Mouse (Mus musculus): Measurements from ENCODE around the gene Utp4.
"Not testable (repeated sequence)": the region's sequence is repeated elsewhere in the genome, so short reads cannot be mapped to it uniquely, and the experiment has no call there.

The Utp4 gene

DNA sequence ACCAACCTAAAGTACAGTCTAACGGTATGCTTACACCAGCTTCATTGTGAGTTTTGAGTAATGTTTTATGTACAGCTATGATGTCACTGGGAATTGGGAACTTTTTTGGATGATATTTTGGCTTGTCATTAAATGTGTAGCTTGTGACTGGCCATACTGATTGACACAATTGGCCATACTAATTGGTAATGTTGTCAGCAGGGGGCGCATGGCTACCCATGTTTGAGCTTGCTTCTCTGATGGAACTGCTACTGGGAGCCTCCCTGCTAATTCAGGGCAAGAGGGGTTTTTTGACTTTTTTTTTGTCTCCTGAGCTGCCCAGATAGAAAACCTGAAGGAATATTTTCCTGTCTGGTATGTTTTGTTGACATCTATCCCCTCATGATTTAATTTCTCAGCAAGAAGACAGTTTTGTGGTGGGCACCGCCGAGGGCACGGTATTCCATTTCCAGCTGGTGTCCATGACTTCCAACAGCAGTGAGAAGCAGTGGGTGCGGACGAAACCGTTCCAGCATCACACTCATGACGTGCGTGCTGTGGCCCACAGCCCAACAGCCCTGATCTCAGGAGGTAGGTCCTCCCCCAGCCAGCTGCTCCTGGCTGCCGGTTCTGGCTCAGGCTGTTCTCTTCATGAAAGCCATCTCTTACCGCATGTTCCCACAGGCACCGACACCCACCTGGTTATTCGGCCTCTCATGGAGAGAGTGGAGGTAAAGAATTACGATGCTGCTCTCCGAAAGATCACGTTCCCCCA, 12.5 kb downstream of the Utp4 start:
- peak in 1 of 2 experiments; percentile 60 for DNase-seq (ENCODE audit: low spot score in 2 of 2)

DNA sequence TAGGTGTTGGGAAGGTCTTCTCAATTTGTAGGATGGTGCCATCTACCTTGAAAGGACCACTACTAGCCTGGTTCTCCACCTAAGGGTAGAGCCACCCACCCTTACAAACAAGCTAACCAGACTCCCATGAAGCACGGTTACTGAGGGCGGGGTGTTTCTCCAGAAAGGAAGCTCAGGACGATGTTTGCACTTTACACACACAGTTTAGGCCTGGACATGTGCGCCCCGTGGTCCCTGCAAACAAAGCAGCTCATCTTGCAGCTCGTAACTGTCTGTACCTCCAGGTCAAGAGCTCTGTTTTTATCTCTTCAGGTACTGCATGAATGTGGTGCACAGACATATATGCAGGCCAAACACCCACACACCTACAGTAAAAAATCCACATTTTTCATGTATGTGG, 13.2 kb downstream of the Utp4 start:
- no peak for DNase-seq (ENCODE audit: low spot score in 2 of 2)

DNA sequence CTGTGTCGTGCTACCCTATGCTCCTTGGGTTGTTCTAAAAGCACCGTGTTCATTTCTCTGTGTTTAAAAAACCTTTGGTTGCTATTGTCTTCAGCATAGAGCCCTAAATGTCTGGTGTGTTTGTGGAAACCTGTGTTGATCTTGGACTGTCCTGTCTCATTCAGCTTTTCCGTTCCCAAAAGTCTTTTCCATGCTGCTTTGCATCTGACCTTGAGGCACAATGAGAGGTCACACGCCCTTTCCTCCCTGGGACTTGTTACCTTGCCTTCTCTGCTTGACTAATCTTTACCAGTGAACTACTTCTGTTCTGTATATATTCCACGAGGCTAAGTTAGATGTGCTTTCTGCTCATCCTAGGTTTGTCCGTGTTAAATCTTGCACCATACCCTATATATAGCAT, 14.0 kb downstream of the Utp4 start:
- no peak for DNase-seq (ENCODE audit: low spot score in 2 of 2)

DNA sequence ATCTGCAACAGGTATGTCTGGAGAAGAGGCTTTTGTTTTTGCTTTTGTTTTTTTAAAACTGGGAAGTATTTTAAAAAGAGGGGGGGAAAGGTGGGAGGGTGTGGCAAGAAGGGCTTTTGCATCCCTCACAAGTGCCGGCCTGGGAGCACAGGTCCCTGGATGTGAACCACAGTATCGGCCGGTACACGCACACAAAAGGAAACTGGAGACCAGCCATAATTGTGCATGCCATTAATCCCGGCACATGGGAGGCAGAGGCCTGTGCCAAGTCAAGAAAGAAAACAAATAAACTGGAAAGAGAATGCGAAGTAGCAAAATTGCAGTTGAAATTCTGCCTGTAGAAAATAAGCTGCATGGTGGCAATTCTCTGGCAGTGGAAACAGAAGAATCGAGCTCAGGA, 14.9 kb downstream of the Utp4 start:
- no peak for DNase-seq (ENCODE audit: low spot score in 2 of 2)

DNA sequence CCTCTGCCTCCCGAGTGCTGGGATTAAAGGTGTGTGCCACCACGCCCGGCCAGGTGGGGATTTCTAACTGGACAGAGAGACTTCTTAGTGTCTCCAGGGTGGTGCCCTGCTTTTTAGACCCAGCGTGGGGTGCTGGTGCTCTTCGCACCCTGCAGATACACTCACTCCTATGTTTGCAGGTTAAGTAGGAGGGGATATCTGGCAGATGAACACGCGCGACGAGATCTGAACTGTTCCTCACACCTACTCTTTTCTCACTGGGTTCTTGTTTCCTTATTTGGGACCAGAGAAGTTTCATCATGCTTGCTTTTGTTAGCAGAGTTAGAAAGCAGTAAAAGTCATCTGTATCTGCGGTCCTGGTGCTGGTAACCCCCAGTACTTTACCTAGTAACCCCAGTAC, 20.2 kb downstream of the Utp4 start:
- no peak for DNase-seq (ENCODE audit: low spot score in 2 of 2)

DNA sequence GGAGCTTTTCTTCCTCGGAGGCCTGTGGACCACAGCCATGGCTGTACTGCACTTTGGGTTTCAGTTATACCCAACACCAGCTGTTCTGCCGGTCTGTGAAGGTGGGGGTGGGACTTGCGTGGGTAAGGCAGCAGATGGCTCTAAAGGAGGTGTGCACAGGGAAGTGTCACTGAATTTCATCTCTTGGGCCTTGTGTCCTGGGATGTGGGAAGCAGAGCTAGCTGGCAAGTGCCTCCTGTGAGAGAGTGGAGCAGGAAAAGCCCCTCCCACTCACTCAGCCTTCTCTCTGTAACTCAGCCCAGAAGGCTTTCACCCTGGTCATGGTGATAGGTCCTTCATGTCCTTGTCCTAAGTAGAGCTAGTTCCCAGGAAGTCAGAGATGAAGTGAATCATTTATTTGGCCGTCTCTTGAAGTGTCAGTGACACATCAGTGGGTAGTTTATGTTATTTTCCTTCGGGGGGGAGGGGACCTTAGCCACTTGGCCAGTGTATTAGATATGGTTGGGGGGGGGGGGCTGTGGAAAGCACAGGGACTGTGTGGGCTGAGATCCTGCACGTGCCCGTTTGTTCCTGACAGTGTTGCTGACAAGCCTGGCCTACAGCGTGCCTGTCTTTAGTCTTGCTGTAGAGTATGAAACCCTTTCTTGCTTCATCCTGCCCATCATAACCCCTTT, 26.4 kb downstream of the Utp4 start:
- peak; percentile 32 to 46 for DNase-seq (ENCODE audit: low spot score in 2 of 2)

DNA sequence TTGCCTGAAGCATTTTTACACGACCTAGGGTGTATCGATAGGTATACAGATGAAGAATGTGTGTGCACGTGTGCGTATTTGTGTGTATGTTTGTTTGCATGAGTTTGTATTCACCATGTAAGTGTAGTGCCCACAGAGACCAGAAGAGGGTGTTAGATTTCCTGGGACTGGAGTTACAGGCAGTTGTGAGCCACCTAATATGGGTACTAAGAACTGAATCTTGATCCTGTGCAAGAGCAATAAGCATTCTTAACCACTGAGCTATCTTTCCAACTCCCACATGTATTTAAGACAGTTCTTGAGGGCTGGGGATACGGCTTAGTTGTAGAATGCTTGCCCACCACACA, 26.9 kb downstream of the Utp4 start:
- DNase-seq (ENCODE audit: low spot score in 2 of 2) = no peak

DNA sequence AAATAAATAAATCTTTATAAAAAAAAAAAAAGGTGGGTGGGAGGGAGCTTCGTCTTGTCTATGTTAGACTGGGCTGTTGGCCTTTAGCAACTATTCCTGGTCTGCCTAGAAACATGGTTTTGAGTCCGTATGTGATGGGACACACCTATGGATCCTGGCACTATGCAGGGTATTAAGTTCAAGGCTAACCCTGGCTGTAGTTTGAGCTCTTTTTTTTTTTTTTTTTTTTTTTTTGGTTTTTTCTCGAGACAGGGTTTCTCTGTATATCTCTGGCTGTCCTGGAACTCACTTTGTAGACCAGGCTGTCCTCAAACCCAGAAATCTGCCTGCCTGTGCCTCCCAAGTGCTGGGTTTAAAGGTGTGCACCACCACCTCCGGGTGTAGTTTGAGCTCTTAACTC, 30.6 kb downstream of the Utp4 start:
- DNase-seq (ENCODE audit: low spot score in 2 of 2) = no peak

DNA sequence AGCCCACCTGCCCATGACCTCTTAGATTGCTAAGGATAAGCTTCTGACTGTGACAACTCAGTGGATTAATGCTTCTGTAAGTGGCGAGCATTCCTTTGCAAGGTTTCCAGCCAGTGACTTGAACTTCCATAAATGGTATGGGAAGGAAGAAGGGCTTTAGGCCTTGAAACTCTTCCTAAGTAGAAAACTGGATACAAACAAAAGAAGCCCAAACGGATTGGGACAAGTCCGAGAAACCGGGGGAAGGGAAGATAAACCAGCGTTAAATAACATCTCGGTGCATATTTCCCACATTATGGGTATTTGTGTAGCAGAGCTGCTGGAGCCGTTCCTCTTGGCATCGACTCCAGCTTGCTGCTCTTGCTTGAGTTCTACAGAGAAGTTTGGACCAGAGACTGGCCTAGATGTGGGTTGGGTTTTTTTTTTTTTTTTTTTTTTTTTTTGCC, 31.5 kb downstream of the Utp4 start:
- DNase-seq (ENCODE audit: low spot score in 2 of 2) = peak; percentile 51 to 58

DNA sequence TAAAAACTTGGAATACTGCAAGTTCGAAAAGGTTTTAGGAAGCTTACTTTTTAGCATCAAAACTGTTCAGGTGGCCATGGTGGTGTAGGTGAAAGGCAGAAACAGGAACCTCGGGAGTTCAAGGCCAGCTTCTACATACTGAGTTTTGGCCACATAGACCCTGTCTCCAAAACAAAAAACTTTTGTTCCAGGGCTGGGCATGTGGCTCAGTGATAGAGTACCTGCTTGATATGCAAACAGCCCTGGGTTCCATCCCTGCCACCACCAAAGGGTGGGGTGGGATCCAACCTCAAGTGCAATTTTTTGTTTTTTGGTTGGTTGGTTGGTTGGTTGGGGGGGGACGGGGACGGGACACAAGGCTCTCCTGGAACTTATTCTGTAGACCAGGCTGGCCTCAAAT, 32.0 kb downstream of the Utp4 start:
- DNase-seq (ENCODE audit: low spot score in 2 of 2) = no peak

DNA sequence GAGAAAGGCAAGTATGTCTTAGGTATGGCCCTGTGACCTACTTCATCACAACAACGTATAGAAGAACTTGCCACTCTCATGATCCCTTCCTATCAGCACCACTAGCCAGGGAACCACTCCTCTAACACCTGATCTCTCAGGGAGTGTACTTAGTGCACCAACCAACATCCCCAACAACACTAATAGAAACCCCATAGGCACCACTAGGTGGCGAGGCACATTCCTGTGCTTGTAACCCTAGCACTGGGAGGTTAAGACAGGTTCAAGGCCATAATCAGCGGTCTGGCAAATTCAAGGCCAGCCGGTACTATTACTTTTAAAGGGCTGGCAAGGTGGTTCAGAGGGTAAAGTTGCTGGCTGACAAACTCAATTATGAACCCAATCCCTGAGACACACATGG, 33.8 kb downstream of the Utp4 start:
- DNase-seq (ENCODE audit: low spot score in 2 of 2) = no peak

DNA sequence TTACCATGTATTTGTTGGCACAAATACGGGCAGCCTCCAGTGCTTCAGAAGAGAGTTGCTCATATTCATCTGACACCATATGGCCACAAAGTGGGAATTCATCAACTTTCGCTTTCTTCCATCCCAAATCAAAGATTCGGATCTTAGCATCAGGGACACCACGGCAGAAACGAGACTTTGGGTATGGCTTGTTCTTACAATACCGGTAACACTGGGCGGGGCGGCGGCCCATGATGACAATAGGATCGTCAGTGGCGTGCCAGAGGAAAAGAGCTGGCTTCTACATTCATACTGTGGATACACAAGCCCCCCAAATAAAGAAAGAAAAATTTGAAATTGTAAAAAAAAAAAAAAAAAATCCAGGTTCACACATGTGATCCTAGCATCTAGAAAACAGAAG, 34.7 kb downstream of the Utp4 start:
- DNase-seq (ENCODE audit: low spot score in 2 of 2) = not testable (repeated sequence)

DNA sequence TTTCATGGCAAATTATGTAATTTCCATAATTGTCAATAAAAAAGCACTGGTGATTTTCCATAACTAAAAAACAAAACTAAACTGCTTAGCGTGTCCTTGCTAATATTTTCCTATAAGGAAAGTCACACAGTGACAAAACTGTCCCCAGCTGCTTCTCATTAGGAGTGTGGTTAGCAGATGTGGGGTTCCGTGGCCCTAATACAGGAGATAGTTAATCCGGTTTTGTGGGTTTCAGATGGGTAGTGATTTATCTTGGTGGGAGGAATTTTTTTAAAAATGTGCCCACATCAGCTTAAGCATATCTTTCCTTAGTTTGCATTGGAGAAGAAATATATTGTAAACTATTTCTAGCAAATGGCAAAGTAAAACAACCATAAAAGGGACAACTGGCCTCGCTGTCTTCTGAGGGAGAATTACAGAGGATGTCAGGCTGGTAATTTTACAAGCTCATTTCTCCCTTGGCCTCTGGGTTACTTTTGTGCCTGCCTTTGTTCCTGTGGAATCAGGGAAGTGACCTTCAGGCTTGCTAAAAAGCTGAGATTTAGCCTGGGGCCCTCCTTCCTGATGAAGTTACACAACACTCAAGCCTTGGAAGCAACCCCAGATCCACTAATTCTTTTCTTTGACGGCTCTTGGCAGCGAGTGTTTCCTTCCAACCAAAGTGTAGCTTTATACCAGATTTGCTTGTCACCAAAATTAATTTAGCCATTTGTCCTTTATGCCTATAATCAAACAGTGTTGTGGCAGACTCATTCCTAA, 35.9 kb downstream of the Utp4 start:
- DNase-seq (ENCODE audit: low spot score in 2 of 2) = no peak

DNA sequence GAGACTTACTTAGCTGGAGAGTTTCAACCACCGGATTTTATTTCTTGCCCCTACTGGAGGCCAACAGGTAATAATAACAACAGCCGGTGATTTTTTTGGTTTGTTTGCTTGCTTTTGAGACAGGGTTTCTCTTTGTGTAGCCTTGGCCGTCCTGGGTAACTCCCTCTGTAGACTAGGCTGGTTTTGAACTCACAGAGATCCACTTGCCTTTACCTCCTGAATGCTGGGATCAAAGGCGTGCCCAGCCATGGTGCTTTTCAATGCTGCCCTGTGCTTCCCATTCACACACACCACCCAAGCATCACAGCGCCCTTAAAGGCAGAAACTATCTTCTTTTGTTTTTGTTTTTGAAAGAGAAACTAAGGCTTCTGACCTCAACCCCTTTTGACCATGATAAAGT, 36.5 kb downstream of the Utp4 start:
- DNase-seq (ENCODE audit: low spot score in 2 of 2) = no peak

DNA sequence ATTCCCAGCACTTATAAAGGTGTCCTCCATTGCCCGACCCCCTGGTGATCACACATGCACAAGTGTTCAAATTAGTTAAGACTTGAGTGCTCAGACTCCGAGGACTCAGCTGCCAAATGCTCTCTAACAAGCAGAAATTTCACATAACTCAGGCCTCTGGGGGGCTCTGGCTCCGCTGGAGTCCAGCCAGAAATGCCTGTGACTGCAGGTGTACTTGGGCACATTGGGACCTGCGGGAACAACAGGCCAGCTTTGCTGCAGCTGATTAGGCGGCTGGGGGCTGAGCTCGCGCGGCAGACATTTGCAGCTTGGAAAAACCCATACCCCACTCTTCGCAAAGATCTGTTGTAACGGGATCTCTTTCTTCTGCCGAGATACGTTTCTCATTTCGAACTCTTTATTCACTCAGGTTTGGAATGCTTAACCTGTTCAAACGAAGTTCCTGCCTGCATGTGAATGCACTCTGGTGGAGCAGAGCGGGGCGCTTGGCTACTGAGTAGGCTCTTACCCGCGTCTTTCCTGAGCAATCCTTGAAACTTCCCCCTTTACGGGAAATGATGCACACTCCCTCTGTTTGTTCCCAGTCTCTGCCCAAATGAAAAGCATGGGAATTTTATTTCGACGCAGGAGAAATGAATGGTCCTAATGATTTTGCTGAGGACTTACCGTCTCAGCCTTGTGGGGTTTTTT, 39.1 kb downstream of the Utp4 start:
- DNase-seq (ENCODE audit: low spot score in 2 of 2) = peak; percentile 33 to 35

DNA sequence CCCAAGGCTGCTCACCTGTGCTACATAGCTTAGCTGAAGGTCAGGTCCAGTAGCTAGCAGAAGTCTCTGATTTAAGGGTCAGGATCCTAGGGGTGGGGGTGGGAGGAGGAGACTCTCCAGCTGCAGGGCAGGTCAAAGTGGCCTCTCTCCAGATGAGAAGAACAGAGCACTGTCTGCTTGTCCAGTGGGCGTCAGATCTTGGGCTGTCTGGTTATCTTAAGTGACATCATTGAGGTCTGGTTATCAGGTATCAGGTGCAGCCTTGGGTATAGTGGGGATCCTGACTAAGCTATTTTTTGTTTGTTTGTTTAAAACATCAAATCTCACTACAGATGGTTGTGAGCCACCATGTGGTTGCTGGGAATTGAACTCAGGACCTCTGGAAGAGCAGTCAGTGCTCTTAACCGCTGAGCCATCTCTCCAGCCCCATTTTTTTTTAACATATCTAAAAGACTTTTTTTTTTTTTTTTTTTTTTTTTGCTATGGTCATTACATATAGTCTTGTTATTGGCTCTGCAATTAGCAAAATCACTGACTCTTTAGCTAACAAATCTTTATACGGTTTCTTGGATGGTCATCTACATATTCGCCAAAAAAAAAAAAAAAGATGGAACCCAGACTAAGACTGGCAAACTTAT, 40.2 kb downstream of the Utp4 start:
- DNase-seq (ENCODE audit: low spot score in 2 of 2) = no peak

DNA sequence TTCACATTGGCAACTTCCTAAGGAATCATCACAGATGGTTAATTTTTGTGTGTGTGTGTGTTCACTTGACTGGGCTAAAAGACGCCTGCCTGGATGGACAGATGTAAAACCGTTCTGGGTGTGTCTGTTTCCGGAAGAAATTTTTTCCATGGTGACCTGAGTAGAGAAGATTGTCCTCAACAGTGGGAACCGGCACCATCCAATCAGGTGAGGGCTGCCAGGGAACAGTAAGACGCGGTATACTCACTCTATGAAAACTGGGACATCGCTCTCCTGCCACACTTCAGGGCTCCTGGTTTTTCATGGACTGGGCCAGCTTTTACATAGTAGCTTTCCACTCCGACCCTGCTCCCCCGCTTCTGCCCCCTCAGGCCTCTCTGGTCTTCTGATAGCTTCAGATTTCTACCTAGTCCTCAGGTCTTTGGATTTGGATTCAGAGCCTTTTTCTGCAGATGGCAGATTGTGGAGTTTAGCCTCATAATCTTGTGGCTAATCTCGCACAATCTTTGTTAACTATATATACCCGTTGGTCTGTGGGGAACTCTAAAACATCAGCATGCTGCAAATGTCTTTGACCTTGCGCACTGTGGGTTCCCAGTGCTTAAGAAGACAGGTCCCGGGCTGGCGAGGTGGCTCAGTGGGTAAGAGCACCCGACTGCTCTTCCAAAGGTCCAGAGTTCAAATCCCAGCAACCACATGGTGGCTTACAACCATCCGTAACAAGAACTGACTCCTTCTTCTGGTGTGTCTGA, 41.0 kb downstream of the Utp4 start:
- DNase-seq (ENCODE audit: low spot score in 2 of 2) = no peak

DNA sequence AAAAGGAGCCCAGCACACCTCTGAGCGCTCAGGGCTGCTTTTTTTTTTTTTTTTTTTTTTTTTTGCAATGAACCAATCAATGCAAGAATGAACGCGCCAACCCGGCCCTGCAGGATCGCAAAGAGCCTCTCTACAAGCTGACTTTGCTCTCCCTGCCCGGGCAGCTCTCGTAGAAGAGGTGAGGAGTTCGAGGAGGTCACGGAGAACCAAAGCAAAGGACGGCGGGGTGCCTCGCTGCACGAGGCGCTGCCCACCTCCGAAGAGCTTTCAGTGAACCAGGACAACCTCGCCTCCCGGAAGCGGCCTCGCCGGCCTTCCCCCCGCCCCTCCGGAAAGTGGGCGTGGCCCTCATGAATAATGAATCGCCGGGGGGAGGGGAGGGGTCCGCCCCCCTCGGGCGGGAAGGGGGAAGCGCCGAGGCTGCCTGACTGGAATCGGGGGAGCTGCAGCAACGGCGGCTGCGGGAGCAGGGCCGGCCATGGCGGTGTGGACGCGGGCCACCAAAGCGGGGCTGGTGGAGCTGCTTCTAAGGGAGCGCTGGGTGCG, 42.0 kb downstream of the Utp4 start, which contains the start of gene Sntb2:
Sntb2 (plus strand) TSS at position 427 of the 546 bp plus-strand sequence.
- DNase-seq (ENCODE audit: low spot score in 2 of 2) = peak; percentile 87 to 91

DNA sequence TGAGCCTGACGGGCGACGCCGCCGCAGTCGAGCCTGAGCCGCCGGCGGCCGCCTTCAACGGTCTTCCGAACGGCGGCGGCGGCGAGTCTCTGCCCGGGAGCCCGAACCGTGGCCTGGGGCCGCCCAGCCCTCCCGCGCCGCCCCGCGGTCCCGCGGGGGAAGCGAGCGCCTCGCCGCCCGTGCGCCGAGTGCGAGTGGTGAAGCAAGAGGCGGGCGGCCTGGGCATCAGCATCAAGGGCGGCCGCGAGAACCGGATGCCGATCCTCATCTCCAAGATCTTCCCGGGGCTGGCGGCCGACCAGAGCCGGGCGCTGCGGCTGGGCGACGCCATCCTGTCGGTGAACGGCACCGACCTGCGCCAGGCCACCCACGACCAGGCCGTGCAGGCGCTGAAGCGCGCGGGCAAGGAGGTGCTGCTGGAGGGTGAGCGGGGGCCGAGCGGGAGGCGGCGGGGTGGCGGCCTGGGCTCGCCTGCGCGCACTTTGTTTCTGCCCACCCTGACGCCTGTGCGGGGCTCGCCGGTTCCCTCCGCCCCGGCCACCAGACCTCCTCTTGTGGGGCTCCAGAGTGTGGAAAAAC, 42.6 kb downstream of the Utp4 start:
- peak; percentile 42 to 55 for DNase-seq (ENCODE audit: low spot score in 2 of 2)

DNA sequence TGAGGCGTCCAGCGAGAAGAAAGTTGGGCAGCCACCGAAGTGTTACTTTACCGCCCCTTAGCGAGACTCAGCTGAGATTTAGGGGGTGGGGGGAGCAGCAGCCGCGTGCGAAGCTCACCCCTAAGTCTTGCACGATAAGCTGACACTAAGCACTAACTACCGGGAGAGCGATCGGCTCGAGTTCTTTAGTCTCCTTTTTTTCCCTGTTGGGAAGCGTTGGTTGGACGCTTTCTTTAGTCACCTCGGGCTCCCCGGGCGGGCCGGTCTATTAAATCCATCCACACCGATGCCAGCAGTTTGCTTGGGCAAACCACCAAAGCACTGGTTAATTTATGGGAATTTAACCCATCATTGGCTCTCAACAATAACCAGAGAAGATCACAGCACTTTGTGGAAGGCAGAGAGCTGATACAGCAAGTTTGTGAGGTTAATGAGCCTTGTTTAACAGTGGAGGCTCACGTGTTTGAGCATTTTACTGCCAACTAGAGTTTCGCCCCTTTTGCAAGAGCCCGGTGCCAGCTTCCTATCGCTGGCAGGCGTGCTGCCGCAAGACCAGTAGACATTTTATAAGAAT, 43.1 kb downstream of the Utp4 start:
- DNase-seq (ENCODE audit: low spot score in 2 of 2) = peak; percentile 51 to 56

Measured in right cerebral cortex, postnatal 10 days (tissue).